Mouse (Mus musculus) frontal cortex, postnatal 25 days (tissue): ENCODE data around the gene Asna1.
A peak's percentile ranks its signal among the peaks of the same experiment; 100 is the strongest.

Source experiments
- DNase-seq, 2 experiments: peaks; one replicate each; pipeline ENCODE4 v3.0.0; 2022; ENCODE audit warnings: low spot score in 2 of 2

The Asna1 gene

DNA sequence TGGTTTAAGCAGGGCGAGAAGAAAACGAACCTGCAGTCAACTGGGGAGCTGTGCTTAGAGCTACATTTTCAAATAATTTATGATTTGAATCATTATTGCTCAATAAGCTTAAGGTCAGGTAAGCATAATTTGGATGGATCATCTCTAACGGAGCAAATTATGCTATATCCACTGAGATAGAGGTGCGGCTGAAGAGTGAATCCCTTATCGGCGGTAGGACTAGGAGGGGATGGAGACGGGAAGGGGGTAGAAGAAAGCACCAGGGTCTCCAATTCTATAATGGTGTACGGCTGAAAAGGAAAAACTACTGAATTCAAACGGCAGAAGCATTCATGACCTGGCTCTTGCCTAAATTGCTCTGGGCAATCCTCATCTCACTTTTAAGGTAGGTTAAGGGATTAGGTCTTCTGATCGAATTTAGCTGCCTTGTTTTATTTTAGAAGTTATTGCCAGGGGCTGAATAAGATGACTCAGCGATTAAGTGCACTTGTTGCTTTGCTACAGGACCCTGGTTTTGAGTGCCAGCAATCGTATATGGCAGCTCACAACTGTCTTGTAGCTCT is 10.2 kb upstream of the Asna1 start:
- no peak for DNase-seq

DNA sequence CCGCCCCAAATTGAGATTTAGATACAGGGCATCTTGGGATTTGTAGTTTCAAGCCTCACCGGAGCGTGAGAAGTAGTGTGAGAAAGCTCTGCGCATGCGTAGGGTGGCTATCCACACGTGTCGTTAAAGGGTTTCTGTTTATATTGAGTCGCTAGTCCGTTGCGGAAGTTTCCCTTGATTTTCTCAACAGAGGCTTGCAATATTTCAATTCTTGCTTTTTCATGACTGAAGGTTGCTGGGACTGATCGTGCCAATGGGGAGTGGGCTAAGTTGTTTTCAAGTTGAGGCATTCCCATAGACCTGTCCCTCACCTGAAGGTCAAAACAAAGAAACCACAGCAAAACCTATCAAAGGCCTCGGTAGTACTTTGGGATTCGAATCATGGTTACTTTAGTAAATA is 9.7 kb upstream of the Asna1 start:
- peak in 1 of 2 experiments; percentile 27 for DNase-seq

DNA sequence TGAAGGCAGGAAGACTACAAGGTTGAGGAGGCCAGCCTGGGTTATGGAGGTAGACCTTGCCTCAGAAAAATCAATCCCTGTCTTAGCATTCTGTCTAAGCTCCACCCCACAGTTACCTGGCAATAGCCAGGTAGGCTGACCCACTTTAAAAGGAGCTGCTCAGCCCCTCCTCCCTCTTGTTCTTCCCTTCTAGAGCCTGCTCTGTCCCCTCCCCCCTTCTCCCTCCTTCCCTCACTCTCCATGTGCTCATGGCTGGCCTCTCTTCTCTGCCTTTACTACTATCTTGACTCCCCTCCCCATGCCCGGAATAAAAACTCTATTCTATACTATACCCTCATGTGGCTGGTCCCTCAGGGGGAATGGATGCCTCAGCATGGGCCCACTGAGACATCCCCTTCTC is 8.8 kb upstream of the Asna1 start:
- DNase-seq = no peak

DNA sequence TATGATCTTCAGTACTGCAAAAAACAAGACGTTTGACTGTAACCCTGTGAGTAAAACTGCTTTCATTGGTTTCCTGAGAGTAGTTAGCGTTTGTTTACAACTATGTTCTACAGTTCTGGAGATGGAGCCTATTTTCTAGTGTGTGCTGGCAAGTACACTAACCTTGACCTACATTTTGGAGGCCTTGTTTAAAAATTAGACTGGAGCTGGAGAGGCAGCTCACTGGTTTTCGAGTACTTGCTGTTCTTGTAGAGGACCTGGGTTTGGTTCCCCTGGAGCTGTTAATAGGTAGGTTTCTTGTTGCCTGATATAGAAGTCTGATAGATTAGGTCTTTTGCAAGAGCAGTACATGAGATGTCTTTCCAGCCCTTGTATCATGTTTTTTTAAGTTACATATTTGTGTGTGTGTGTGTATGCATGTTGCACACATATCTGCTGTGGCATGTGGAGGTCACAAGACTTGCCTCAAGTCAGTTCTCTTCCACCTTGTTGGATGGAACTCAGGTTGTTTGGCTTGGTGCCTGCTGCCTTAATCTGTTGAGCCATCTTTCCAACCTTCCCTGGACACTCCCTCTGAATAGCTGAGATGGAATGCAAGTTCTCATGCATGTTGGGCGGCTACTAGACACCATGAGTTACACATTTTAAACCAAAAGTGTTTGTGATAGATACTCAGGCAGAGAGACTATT is 7.7 kb upstream of the Asna1 start:
- DNase-seq = no peak

DNA sequence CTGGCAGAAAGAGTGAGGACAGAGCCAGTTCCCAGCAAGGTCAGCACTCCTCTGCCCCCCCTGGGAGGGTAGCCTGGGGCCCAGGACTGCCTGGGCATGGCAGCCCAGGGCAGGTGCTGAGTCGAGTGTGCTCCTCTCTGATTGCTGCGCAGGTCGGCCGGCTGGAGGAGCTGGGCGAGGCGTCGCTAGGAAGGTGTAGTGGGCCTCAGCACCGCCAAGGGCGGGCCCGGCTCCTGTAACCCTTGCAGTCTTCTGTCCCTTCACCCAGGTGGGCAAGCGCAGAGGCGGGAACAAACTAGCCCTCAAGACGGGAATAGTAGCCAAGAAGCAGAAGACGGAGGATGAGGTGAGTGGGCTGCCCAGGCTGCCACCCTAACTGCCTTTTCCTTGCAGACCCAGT is 4.2 kb upstream of the Asna1 start:
- DNase-seq = no peak

DNA sequence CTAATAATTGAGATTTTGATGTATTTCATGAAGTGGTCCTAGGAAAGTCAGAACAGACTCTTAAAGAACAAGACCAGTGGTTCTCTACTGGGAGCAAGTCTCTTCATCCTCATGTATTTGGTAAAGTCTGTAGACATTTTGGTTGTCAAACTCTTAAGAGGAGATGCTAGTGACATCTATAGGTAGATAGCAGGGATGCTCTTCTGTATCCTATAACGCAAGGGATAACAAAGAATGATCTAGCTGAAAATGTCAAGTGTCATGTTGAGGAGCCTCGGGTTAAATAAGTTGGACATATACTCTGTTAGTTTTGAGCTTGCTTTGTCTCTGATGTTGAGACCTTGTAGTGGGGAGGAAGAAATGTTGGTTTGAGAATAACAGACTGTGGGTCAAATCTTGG is 2.8 kb upstream of the Asna1 start:
- DNase-seq = no peak

DNA sequence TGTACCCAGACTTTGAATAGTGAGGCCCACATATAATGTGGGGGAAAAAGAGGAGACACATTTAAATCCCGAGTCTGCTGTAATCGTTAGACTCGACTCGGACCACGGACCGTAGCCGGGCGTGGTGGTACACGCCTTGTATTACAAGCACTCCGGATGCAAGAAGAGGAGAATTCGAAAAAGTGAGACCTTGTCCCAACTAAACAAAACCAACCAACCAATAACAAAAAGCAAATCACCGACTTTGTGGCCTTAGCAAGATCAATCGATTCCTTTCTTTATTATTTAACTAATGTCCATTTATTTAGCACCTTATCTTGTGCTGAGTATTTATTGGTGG is 2.4 kb upstream of the Asna1 start:
- DNase-seq = no peak

DNA sequence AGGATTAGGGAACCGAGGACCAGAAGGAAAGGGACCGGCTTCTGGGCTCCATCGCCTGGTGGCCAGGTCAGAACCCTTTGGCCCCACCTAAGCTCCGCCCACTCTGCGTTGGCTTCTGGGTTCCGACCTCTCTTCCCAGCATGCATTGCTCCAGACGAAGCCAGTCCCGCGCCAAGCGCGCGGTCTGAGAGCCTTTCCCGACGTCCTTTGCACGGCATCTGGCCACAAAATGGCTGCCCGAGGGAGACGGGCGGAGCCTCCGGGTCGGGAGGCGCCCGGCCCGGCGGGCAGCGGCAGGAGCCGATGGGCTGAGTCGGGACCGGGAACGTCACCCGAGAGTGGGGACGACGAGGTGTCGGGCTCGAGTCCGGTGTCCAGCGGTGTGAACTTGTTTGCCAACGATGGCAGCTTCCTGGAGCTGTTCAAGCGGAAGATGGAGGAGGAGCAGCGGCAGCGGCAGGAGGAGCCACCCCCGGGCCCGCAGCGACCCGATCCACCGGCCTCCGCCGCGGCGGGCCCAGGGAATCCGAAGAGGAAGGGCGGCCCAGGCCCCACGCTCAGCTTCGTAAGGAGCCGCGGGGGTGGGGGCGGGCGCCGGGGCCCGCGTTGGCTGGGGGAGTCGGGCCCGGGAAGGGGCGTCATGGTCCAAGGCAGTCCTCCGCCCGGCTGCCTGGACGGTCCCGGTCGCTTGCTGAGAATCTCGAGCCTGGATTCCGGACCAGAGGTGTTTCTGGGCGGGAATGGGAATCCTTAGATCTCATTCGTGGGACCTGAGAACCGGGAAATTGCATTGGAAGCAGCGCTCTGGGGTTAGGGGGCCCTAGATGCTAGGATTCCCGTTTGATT is 1.8 kb upstream of the Asna1 start, which contains the start of gene Trir:
TSS of gene Trir (plus strand) at position 154 of the 846 bp plus-strand sequence.
- peak; percentile 91 to 94 for DNase-seq

DNA sequence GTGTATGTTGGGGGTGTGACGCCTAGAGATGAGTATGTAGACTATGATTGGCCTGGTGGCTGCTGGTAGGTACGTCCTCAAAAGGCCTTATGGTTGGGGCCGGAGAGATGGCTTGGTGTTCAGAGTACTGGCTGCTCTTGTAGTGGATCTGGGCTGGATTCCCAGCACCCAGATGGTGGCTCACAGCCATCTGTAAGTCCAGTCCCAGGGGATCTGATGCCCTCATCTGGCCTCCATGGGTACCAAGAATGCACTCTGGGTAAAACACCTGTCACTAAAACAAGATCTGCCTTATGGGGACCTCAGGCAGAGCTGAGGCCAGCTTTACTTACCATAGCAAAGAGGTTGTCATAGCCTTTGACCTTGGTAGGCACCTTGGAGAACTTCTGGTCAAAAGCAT is 1.2 kb downstream of the Asna1 start:
- DNase-seq = no peak

DNA sequence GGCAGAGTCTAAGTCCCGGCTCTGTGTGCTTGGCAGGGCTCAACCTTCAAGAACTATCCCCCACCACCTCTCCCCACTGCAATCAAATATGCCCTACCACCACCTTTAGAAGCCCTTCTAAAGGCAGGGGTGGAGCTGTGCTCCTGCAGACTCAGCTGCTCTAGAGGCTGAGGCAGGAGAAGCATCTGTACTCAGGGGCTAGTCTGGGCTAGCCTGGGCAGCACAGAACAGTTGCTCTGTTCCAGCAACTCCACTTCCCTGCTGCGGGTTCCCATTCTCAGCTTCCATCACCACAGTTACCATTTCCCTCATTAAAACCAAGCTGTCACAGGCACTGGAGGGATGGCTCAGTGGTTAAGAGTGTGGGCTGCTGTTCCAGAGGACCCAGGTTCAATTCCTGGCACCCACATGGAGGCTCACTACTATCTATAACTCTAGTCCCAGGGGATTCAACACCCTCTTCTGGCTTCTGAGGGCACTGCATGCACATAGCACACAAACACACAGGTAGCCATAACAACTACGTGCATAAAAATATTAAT is 3.5 kb downstream of the Asna1 start:
- DNase-seq = no peak

DNA sequence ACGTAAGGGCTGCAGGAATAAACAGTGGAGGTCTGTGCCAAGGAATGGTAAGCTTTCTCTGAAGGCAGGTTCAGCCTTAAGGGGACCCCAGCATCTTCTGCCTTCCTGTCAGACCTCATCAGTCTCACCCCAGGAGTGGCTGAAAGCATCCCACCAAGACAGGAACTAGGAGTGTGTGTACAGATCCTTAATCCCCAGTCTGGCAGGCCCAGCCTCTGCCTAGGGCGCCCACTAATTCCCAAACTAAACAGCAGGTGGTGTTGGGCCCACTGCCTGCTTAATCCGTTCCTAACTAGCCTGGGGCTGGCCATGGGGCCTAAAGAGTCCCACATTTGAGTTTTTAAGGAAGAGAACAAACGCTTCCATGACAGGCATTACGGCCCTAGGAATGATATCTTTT is 7.9 kb downstream of the Asna1 start:
- DNase-seq = no peak

DNA sequence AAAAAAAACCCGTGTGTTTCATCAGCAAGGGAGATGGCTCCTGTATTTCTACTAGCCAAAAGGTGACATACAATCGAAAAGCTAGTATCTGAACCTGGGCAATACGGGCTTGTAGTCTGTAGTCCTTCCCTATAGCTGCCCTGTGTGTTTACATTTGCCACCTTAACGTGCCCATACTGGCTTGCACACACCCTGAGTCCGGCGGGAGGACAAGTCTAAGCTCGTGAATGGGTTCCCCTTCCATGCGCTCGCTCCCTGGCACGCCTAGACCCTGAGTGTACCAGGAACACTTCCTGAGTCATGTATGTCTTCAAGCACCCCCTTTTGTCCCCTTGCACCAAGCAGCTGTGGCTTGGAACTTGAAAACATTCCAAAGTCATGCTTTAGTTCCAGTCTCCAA is 8.4 kb downstream of the Asna1 start:
- no peak for DNase-seq

DNA sequence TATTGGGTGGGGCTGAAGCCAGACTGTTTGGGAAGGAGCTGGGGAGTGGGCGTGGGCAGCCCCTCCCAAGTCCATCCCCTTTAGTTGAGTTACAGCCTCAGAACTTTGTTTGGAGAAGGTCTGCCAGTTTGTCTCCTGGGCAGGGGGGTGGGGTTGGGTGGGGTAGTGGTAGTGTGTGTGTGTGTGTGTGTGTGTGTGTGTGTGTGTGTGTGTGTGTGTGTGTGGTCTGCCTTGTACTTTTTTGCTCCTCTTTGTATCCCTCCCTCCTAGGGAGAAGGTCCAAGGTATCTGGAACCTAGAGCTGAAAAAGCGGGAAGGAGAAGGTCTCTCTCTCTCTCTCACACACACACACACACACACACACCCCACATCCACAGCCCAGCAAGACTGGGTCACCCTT is 10.7 kb downstream of the Asna1 start, which contains the start of gene Best2:
TSS of gene Best2 (minus strand) at position 101 of the 400 bp plus-strand sequence.
- no peak for DNase-seq

DNA sequence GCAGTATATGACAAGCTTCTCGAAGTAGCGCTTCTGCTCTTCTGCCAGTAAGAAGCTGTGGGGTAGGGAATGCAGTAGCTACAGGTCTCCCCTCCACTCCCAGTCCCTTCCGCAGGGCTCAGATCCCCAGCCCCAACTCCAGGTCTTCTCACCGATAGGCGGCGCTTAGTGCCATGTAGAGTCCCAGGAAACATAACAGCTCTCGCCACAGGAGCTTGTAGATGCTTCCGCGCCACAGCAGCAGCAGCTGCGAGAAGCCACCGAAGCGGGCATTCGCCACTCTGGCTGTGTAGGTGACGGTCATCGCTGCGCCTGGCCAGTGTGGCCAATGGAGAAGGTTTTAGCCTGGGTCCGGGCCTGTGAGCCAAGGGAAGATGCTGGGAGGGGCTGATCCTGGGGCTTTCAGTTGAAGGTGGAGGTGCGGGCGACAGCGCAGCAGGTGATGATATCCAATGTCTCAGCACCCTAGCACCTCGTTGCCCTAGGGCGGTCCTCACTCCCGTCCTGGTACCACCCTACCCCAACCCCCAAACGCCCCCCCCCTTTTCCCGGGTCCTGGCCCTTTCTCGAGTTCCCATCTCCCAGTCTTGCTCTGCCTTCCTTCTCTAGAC is 11.7 kb downstream of the Asna1 start:
- peak in 1 of 2 experiments; percentile 57 for DNase-seq

DNA sequence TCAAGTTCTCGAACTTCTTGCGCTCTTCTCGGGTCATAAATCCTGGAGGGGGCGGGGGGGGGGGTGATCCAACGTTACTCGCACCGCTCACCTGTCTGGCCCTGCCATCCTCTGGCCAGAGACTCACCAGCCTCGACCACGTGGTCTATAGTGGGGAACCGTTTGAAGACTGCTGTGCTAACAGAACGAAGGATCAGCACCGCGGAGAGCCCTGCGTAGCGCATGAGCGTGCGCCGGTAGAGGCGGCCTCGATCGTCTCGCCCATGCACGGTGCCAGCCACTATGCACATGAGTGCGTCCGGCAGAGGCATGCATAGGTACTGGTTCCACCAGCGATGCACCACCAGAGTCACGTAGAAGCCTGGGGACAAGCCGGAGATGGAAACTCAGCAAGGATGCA is 13.8 kb downstream of the Asna1 start:
- no peak for DNase-seq

DNA sequence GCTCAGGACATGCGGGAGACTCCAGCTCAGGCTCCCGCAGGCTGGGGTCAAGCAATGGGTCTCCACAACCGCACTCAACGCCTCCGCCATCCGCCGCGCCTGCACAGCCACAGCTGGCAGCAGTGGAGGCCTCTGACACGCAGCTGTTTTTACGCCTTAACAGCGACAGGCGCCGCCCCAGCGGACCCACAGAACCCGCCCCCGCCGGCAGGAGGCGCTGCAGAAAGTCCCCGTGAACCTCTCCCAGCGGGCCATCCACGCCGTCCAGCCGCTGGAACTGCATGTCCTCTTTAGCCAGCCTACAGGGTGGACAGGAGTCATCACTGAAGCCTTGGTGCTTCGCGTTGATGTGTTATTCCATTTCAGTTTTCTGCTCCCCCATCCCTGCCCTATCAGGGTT is 17.4 kb downstream of the Asna1 start:
- DNase-seq = no peak

DNA sequence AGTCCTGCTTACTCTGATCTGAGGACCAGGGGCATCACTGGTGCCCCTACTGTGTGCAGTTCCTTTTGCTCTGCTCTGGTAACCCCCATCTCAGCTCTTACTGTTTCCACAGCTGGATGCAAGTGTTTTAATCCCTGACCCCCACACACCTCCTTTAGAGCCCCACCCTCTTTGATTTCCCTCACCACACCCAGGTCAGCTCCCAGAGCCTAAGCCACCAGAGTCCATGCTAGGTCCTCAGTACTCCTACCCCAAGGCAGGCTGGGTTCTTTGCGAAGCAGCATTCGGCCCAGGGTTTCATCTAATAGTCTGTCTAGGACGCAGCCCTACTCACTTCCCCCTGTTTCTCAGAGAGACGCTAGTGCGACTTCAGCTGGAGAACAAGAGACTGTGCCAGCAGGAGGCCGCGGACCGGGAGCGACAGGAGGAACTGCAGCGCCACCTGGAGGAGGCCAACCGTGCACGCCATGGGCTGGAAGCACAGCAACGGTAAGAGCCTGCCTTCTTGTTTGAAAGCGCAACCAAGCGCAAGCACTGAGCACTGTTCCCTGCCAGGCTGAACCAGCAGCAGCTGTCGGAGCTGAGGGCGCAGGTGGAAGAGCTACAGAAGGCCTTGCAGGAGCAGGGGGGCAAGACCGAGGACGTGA is 27.3 kb downstream of the Asna1 start:
- peak; percentile 85 to 89 for DNase-seq

DNA sequence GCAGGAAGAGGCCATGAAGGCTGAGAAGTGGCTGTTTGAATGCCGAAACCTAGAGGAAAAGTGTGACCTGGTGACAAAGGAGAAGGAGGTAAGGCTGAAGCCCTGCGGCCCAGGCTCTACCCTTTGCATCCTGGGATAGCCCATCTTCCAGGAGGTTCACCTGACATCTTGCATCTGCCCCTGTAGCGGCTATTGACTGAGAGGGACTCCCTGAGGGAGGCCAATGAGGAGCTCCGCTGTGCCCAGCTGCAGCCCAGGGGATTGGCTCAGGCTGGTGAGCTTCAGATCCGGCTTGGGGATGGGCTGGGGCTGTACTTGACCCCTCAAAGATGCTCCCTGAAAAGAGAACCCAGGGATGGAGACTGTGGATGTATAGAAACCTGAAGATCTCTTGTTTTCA is 28.1 kb downstream of the Asna1 start:
- no peak for DNase-seq

DNA sequence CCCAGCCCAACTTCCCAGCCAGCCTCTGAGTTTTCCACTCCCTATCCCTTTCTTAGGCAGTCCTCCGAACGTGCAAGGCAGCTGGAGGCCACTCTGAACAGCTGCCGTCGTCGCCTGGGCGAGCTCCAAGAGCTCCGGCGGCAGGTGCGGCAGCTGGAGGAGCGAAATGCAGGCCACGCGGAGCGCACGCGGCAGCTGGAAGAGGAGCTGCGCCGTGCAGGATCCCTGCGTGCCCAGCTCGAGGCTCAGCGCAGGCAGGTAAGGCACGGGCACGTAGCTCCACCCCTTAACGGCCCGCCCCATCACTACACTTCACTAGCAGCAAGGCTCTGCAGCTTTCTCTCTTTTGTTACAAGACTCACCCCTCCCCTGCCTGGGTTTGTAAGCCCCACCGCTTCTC is 29.4 kb downstream of the Asna1 start:
- no peak for DNase-seq

DNA sequence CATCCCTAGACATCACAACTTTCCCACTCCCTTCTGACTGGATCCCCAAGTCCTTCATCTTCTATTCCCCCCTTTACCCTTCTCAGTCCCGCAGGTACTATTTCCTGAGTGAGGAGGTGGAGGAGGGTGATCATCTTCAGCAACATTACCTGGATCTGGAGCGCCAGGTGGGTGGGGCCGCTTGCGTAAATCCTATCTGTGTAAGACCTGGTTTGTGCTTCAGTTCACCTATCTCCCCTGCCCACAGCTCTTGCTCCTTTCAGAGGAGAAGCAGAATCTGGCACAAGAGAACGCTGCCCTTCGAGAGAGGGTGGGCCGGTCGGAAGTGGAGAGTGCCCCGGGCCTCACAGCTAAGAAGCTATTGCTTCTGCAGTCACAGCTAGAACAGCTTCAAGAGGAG is 30.7 kb downstream of the Asna1 start:
- DNase-seq = no peak

DNA sequence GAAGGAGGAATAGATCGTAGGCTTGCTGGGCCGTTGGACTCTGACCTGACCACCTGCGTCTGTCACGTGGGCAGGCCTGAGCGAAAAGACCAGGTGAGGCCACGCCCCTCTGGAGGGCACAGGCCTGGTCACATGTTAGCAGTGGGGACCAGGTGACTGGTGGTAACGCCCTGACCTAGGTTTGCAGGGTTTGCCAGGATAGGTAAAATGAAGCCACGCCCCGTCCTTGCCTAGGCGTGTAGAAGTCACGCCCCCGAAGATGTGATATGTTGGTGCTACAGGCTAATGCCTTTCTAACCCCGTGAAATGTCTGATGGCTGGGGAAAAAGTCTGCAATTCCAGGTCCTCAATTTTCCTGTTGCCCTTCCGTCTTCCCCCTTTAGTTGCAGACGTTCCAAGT is 34.2 kb downstream of the Asna1 start:
- no peak for DNase-seq

DNA sequence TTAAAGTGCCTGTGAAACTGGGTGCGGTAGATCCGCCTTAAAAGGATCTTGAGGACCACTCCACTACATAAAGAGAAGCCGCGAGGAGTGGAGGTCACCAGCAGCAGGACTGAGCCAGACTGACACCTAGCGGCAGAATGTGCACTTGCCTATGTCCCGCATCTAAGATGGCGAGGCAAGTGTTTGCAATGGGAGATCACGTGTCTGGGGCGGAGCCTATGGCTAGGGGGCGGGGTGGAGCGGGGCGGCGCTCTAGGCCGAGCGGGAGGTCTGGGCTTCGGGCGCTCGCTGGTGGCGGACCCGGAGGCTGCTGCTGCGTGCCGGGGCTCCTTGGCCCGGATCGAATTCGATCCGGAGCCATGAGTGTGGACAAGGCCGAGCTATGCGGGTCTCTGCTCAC is 34.7 kb downstream of the Asna1 start, which contains the start of gene Hook2:
TSS of gene Hook2 (plus strand) at position 255 of the 400 bp plus-strand sequence.
- DNase-seq = peak; percentile 94 to 96
